Mouse (Mus musculus) fibroblast of lung, adult 2 months (primary cell): Measurements from ENCODE around the gene Trp53i13.

Experiments
- DNase-seq: peaks from one replicate; pipeline ENCODE4 v3.0.0-alpha.2; 2011; ENCODE audit warnings: low read depth

Trp53i13 gene

GRCm38 (mm10) chr11:77508068-77509021, 7.4 kb downstream of the Trp53i13 start:
- no peak for DNase-seq

- DNase-seq, result no peak
These were observed 8.4 kb downstream of the Trp53i13 start for GRCm38 (mm10) chr11:77507426-77507825.

DNA sequence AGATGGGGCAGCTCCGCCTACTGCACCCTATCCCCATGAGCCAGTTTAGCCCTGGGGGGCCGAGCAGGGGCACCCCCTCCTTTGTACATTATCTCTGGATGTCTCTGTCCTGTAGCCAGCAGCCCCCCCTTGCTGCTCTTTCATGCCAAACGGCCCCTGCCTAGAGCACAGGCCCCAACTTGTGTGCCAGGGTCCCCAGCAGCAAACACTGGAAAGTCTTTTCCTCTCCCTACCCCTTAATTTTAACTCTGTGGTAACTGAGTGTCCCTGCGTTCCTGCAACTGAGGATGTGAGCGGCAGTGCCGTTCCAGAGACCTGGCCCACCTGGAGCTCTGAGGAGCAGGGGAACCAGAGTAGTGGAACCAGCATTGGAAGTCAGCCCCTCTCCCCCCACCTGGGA, 8.8 kb downstream of the Trp53i13 start:
- no peak for DNase-seq

- DNase-seq, result no peak
These were observed 9.5 kb downstream of the Trp53i13 start for GRCm38 (mm10) chr11:77506273-77506672.

GRCm38 (mm10) chr11:77505291-77505980, 10.3 kb downstream of the Trp53i13 start:
- DNase-seq, result no peak

DNA sequence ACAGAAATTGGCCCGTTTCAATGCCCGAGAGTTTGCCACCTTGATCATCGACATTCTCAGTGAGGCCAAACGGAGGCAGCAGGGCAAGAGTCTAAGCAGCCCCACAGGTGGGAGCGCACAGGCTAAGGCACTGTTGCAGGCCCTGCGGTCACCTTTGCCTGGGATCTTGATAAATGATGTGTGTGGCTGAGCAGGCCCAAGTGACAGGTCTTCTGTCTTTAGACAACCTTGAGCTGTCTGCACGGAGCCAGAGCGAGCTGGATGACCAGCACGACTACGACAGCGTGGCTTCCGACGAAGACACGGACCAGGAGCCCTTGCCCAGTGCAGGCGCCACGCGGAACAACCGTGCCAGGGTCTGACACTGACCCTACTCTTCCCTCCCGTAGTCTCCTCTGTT, 11.4 kb downstream of the Trp53i13 start:
- DNase-seq, result no peak

DNA sequence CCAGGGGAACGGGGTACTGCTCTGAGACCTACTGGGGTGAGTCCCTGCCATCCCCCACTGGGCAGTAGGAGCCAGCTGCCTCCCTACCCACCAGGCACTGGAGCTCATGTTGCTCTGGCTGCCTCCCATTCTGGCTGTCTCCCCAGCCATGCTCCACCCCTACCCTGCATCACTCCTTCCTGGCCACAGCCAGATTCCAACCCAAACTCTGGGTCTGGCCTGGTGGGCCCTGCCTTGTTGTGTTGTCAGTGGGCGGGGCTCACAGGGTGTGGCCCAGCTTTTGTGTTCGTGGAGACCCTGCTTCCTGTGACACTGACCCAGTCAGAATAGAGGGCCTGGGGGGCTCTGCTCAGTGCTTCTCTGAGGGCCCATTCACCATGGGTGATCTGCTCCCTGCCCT, 12.3 kb downstream of the Trp53i13 start:
- peak; percentile 86 for DNase-seq

DNA sequence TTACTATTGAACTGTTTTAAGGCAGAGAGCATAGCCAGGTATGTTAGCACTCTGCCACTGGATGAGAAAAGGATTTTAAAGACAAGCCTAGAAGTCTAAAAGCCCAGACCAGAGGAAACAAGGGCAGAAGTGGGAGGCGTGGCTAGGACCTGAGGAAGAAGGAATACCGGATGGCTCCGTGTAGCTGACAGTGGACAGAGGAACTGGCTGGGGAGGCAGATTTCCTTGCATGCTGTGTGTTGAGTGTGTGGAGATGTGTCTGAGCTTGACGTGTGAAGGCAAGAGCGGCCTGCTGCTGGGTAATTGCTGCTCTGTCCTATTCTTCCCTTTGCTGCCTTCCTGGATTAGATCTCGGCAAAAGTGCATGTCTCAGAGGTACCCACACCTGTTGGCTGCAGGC, 13.3 kb downstream of the Trp53i13 start:
- DNase-seq, result no peak

GRCm38 (mm10) chr11:77501971-77502370, 13.8 kb downstream of the Trp53i13 start:
- no peak for DNase-seq

DNA sequence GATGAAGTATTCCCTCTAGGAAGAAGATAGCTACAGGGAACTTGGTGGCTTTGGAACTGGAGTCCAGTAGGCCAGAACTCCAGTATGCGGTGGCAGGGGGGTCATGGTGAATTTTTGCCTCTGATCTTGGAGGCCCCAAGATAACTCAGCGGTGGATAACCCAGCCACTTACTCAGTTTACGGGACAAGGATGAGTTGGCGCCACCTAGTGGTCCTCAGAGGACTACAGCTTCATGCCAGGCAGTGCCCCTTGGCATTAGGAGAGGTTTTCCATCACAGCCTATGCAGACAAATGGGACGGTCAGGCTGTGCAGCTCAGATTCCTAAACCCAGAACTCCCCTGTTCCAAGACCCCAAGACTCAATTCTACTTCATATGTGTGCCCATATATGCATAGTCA, 14.4 kb downstream of the Trp53i13 start:
- no peak for DNase-seq

DNA sequence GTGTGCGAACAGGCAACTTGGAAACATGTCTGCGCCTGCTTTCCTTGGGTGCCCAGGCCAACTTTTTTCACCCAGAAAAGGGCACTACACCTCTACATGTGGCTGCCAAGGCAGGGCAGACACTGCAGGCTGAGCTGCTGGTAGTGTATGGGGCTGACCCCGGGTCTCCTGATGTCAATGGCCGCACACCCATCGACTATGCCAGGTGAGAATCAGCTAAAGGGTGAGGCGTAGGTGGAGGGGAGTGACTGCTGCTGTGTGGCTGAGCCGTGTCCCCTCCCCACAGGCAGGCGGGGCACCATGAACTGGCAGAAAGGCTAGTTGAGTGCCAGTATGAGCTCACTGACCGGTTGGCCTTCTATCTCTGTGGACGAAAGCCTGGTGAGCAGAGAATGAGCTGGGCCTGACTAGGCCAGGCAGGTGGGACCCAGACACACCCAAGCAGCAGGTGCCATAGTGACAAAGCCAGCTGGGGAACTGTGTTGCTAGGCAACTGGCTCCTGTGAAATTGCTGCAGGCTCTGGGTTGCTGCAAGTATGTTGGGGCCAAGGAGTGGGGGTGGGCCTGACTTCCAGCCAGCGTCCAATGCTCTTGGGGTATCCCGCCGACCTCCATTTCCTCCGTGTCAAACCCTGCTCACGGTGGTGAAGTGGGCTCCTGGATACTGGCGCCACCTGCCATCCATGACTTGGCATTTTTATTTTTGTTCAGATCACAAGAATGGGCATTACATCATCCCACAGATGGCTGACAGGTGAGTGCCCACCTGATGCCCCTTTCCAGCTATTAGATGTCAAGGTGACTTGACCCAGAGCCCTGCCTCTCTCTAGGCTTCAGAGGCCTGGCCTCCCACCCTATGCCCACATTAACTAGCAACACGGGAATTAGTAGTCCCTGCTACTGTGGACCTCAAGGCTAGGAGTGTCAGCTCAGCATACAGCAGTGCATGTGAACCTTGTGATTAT, 15.1 kb downstream of the Trp53i13 start:
- no peak for DNase-seq

DNA sequence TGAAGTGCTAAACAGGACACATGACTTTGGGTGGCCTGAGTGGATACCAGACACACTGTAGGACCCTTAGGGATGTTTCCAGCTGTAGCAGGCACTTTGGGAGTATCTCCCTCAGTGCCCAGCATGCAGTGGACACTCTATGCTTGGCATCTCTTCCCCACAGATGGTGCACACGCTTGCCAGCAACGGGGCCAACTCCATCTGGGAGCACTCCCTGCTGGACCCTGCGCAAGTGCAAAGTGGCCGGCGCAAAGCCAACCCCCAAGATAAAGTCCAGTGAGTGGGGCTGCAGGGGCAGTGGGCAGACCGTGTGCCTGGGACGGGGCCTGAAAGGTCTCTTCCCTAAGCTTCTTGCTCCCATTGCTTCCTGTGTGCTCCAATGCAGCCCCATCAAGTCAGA, 16.4 kb downstream of the Trp53i13 start:
- DNase-seq, result no peak

- no peak for DNase-seq
These were observed 17.3 kb downstream of the Trp53i13 start for GRCm38 (mm10) chr11:77498261-77499139.

- DNase-seq, result no peak
These were observed 17.9 kb downstream of the Trp53i13 start for GRCm38 (mm10) chr11:77497851-77498250.

GRCm38 (mm10) chr11:77497341-77497756, 18.4 kb downstream of the Trp53i13 start:
- no peak for DNase-seq

DNA sequence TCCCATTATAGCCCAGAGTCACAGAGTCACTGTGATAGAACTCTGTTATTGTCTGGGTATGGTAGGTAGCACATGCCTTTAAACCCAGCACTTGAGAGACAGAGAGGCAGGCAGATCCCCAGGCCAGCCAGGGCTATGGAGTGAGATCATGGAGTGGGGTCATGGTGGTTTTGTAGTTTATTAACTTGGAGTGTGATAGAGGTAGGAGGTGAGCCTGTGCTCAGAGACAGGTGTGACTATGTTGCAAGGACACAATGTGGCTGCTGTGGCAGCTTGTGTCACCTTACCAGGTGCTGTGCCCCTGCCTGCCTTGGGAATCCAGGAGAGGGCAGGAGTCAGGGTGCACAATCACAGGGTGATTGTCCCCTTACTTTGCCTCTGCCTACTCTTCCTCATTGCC, 20.3 kb downstream of the Trp53i13 start:
- DNase-seq, result no peak

GRCm38 (mm10) chr11:77494782-77495181, 21.0 kb downstream of the Trp53i13 start:
- DNase-seq, result no peak

DNA sequence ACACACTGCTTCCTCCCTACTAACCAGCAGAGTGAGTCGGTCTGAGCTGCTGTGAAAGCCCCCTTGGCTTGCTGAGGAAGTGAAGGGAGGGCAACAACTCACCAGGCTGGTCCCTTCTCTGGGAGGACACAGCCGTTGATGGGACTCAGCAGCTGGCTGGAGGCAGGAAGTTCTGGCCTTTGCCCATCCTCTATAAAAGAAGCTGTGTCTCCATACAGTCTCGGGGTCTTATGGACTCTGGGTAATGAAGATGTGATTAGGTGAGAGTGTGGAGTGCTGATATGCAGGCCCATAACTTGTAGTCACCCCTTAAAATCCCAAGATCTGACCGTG, 21.5 kb downstream of the Trp53i13 start:
- DNase-seq, result no peak

- DNase-seq, result no peak
These were observed 22.1 kb downstream of the Trp53i13 start, which contains the start of gene Git1 for GRCm38 (mm10) chr11:77493512-77494343. Gene Git1, plus strand, starts transcription at chr11:77493562.

GRCm38 (mm10) chr11:77492911-77493332, 22.9 kb downstream of the Trp53i13 start:
- DNase-seq, result peak; percentile 75
